Mouse (Mus musculus): ENCODE data around the gene Srgap1. TPM values are rescaled to one million over a fixed set of nuclear protein-coding genes. Genes with fewer than 3 reads are reported as not detected.

Srgap1 gene
- polyA plus RNA-seq, 1 experiment = not detected

DNA sequence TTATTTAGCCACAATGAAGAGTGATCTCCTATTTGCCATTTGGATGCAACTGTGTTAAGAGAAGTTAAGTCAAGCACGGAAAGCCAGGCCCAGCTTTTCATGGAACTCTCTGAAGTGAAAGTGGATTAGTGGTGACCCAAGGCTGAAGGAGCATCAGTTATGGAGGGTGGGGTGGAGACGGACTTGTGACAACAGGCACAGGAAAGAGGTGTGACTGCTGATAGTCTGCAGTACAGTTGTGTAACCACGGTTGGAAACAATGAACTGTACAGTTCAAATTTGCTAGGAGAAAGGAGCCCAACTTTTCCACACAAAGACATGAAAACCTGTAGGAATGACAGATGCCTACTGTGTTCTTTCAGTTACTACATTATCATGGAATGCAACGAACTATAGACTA, 60.1 kb downstream of the Srgap1 start:
- 80% methylated on average over 4 of the region's 4 CpGs for WGBS
- TF ChIP-seq CTCF (IDR thresholded peaks at IDR 0.05; ENCODE audit: insufficient read depth, low read depth, low read length) = no peak
- TF ChIP-seq POLR2A (IDR thresholded peaks at IDR 0.05; ENCODE audit: insufficient read depth, low read depth, low read length) = no peak
- H3K4me3 ChIP-seq (ENCODE audit: insufficient read depth, low read depth, low read length) = no peak overlapping the region
- no peak overlapping the region for H3K27ac ChIP-seq (ENCODE audit: insufficient read depth, low read depth, low read length)
- no peaks in the 10 kb centered on the region for H3K4me1 ChIP-seq (ENCODE audit: control insufficient read depth, insufficient read depth, low read length)

DNA sequence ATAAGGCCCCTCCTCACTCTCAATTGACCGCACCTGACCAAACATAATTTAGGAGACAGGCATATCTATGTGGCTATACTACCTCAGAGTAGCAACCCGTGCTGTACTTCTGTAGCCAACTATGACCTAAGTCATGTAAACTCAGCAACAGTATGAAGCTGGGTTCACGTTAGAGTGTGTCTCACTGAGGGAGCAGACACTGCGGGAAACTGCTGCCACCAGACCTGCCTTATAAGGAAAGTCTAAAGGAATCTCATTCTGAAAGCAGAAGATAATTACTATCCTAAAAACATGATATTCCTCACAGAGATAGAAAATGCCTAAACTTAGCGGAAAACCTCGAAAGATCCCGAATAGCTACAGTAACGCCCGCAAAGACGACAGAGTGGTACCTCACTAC, 62.2 kb downstream of the Srgap1 start:
- no peak overlapping the region for H3K4me3 ChIP-seq (ENCODE audit: insufficient read depth, low read depth, low read length)
- no peak for TF ChIP-seq CTCF (IDR thresholded peaks at IDR 0.05; ENCODE audit: insufficient read depth, low read depth, low read length)
- WGBS = 69% methylated on average over 10 of the region's 10 CpGs
- no peaks in the 10 kb centered on the region for H3K4me1 ChIP-seq (ENCODE audit: control insufficient read depth, insufficient read depth, low read length)
- H3K27ac ChIP-seq (ENCODE audit: insufficient read depth, low read depth, low read length) = no peak overlapping the region

DNA sequence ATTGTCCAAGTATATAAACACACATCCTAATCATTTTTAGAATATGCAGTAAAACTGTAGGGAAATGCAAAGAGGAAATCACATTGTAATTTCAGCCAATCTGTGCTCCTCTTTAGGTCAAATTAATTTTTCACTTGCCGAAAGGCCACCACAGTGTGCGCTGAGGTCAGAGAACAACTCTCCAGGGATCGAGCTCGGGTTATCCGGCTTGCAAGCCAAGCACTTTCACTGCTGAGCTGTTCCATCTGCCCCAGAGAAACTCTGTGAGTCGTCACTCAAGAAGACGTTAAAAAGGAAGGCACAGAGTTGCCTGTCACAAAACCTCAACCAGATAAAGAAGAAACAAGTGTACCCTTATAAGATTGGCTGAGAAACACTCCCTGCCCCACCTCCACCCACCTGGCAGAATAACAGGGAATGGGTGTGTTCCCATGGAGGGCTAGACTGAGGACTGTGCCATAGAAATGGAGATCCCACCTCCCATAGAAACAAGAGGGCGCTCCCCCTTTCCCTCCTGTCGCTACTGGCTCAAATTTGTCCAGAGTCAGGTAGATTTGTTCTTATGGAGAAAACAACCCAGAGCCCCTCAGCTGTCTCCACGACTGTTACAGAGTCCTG, 63.0 kb downstream of the Srgap1 start:
- 85% methylated on average over 10 of the region's 10 CpGs for WGBS
- Histone ChIP-seq H3K4me3 (ENCODE audit: insufficient read depth, low read depth, low read length) (no peak overlapping the region), H3K27ac (ENCODE audit: insufficient read depth, low read depth, low read length) (no peak overlapping the region), H3K4me1 (ENCODE audit: control insufficient read depth, insufficient read depth, low read length) (no peaks in the 10 kb centered on the region)
- no peak for TF ChIP-seq POLR2A (IDR thresholded peaks at IDR 0.05; ENCODE audit: insufficient read depth, low read depth, low read length)
- no peak for TF ChIP-seq CTCF (IDR thresholded peaks at IDR 0.05; ENCODE audit: insufficient read depth, low read depth, low read length)

DNA sequence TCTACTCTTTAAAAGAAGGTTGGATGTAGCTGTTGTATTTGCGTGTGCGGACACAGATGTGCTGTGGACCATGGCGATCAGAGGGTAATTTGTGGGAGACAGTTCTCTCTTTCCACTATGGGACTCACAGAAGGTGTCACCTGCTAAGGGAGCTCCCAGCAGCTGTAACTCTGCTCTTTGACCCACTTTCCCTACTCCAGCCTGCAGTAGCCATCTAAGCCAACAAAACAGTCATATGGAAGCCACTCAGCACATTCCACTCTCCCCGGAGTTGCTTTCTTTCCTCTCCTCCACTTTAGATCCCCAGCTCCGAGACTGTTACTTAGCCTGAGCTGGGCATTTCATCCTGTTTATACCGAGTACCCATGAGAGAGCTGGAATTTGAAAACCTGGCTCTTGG, 71.8 kb downstream of the Srgap1 start:
- no peak for TF ChIP-seq POLR2A (IDR thresholded peaks at IDR 0.05; ENCODE audit: insufficient read depth, low read depth, low read length)
- H3K4me1 ChIP-seq (ENCODE audit: control insufficient read depth, insufficient read depth, low read length) = peaks cover 3% of the 10 kb centered on the region; the same call in 1 of the 2 replicates
- H3K4me3 ChIP-seq (ENCODE audit: insufficient read depth, low read depth, low read length) = no peak overlapping the region
- 91% methylated on average over 6 of the region's 6 CpGs for WGBS
- no peak overlapping the region for H3K27ac ChIP-seq (ENCODE audit: insufficient read depth, low read depth, low read length)

GRCm38 (mm10) chr10:121974591-121974990, 72.5 kb downstream of the Srgap1 start:
- Histone ChIP-seq H3K27ac (ENCODE audit: insufficient read depth, low read depth, low read length) (no peak overlapping the region), H3K4me1 (ENCODE audit: control insufficient read depth, insufficient read depth, low read length) (peaks cover 3% of the 10 kb centered on the region; the same call in 1 of the 2 replicates), H3K4me3 (ENCODE audit: insufficient read depth, low read depth, low read length) (no peak overlapping the region)
- WGBS = 80% methylated on average over 4 of the region's 4 CpGs
- TF ChIP-seq POLR2A (IDR thresholded peaks at IDR 0.05; ENCODE audit: insufficient read depth, low read depth, low read length) = no peak

DNA sequence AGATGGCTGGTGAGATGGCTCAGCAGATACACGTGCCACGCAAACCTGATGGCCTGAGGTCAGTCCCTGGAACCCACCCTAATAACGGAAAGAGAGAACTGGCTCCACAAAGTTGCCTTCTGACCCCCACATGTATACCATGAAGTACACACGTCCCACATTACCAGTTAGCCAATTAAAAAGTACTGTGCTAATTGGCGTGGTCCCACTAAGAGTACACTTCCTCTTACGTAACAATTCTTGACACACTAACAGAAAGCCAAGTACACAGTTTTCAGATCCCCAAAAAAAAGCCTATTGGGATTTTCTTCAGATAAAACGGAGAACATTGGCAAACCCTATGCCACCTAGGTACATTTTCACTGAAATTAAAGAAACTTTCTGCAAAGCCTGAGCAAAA, 73.8 kb downstream of the Srgap1 start:
- TF ChIP-seq CTCF (IDR thresholded peaks at IDR 0.05; ENCODE audit: insufficient read depth, low read depth, low read length) = no peak
- no peak for TF ChIP-seq POLR2A (IDR thresholded peaks at IDR 0.05; ENCODE audit: insufficient read depth, low read depth, low read length)
- no peak overlapping the region for H3K4me3 ChIP-seq (ENCODE audit: insufficient read depth, low read depth, low read length)
- peaks cover 3% of the 10 kb centered on the region; the same call in 1 of the 2 replicates for H3K4me1 ChIP-seq (ENCODE audit: control insufficient read depth, insufficient read depth, low read length)
- 94% methylated on average over 7 of the region's 7 CpGs for WGBS
- no peak overlapping the region for H3K27ac ChIP-seq (ENCODE audit: insufficient read depth, low read depth, low read length)

GRCm38 (mm10) chr10:121972249-121972892, 74.7 kb downstream of the Srgap1 start:
- Histone ChIP-seq H3K27ac (ENCODE audit: insufficient read depth, low read depth, low read length) (no peak overlapping the region), H3K4me1 (ENCODE audit: control insufficient read depth, insufficient read depth, low read length) (peaks cover 3% of the 10 kb centered on the region; the same call in 1 of the 2 replicates), H3K4me3 (ENCODE audit: insufficient read depth, low read depth, low read length) (no peak overlapping the region)
- TF ChIP-seq CTCF (IDR thresholded peaks at IDR 0.05; ENCODE audit: insufficient read depth, low read depth, low read length) (no peak), POLR2A (IDR thresholded peaks at IDR 0.05; ENCODE audit: insufficient read depth, low read depth, low read length) (no peak)
- 92% methylated on average over 10 of the region's 10 CpGs for WGBS

DNA sequence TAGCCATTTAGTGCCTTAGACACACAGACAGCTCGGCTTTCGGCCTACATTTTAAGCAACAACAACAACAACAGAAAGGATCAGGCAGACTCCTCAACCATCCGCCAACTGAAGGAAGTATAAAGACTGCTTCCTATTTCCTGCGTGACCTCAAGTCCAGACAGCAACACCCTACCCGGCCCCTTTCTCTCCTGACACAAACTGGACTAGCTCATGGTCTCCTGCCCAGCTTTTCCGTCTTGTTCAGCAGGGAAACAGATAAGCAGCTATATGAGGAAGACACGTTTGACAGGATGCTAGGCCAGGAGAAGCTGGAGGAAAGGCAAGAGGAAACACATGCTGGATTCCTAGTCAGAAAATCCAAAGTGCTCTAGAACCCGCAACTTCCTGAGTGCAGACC, 75.5 kb downstream of the Srgap1 start:
- 61% methylated on average over 8 of the region's 8 CpGs for WGBS
- no peak overlapping the region for H3K4me3 ChIP-seq (ENCODE audit: insufficient read depth, low read depth, low read length)
- TF ChIP-seq POLR2A (IDR thresholded peaks at IDR 0.05; ENCODE audit: insufficient read depth, low read depth, low read length) (no peak), CTCF (IDR thresholded peaks at IDR 0.05; ENCODE audit: insufficient read depth, low read depth, low read length) (no peak)
- no peak overlapping the region for H3K27ac ChIP-seq (ENCODE audit: insufficient read depth, low read depth, low read length)
- H3K4me1 ChIP-seq (ENCODE audit: control insufficient read depth, insufficient read depth, low read length) = peaks cover 3% of the 10 kb centered on the region; the same call in 1 of the 2 replicates

DNA sequence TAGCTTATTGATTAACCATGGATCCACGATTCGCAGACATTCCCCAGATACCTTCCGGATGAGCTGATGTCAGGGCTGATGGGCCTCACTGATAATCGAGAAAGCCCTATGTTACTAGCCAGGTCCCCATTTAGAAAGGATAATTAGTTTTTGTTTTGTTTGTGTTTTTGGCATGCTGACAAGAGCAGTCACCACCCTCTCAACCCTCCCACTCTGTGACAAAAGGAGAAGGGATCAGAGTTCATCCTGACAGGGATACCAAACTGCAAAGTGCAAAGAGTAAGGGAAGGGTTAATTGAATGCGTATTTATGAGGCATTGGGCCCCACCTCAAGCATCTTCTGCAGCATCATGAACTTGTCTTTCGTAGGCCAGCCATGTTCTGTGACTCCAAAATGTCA, 76.2 kb downstream of the Srgap1 start:
- TF ChIP-seq POLR2A (IDR thresholded peaks at IDR 0.05; ENCODE audit: insufficient read depth, low read depth, low read length) = no peak
- no peak for TF ChIP-seq CTCF (IDR thresholded peaks at IDR 0.05; ENCODE audit: insufficient read depth, low read depth, low read length)
- Histone ChIP-seq H3K4me1 (ENCODE audit: control insufficient read depth, insufficient read depth, low read length) (peaks cover 3% of the 10 kb centered on the region; the same call in 1 of the 2 replicates), H3K27ac (ENCODE audit: insufficient read depth, low read depth, low read length) (no peak overlapping the region), H3K4me3 (ENCODE audit: insufficient read depth, low read depth, low read length) (no peak overlapping the region)
- 78% methylated on average over 6 of the region's 6 CpGs for WGBS

Measured in olfactory bulb, adult 2 months (tissue).